Mouse (Mus musculus) hindbrain, postnatal 0 days (tissue): Measurements from ENCODE around the gene Abca6. TPM values are rescaled to one million over a fixed set of nuclear protein-coding genes. Genes with fewer than 3 reads are reported as not detected.

ENCODE experiments used
- ATAC-seq: fragments of 200-750 bp; cut with Nextera tagmentation; 2 replicates; pipeline ENCODE4 v1.8.0; 2017; ENCODE audit warnings: mild to moderate bottlenecking, moderate TSS enrichment, moderate library complexity
- DNase-seq: peaks from one replicate; pipeline ENCODE4 v3.0.0-alpha.2; 2015; ENCODE audit warnings: low spot score
- H3K27ac ChIP-seq: fragments of 300-500 bp; sonication (generic); 2 replicates; pipeline ENCODE4 v1.5.1; 2014; ENCODE audit warnings: mild to moderate bottlenecking
- H3K27me3 ChIP-seq: fragments of 300-500 bp; sonication (generic); 2 replicates; pipeline ENCODE4 v1.6.1; 2014; ENCODE audit warnings: low read length, mixed read lengths; ENCODE audit not compliant: insufficient read depth
- H3K36me3 ChIP-seq: fragments of 300-500 bp; sonication (generic); 2 replicates; pipeline ENCODE4 v1.6.1; 2014; ENCODE audit warnings: low read length, mixed read lengths; ENCODE audit not compliant: insufficient read depth
- H3K4me1 ChIP-seq: fragments of 300-500 bp; sonication (generic); 2 replicates; pipeline ENCODE4 v1.6.1; 2014; ENCODE audit warnings: antibody characterized with exemption, low read length, mixed read lengths; ENCODE audit not compliant: insufficient read depth
- H3K4me2 ChIP-seq: fragments of 300-500 bp; sonication (generic); 2 replicates; pipeline ENCODE4 v1.6.1; 2014; ENCODE audit warnings: low read depth, mild to moderate bottlenecking, low read length, moderate library complexity, mixed read lengths
- H3K4me3 ChIP-seq: fragments of 300-500 bp; sonication (generic); 2 replicates; pipeline ENCODE4 v1.5.1; 2014; ENCODE audit warnings: low read length
- H3K9ac ChIP-seq: fragments of 300-500 bp; sonication (generic); replicated peaks from 2 replicates; pipeline ENCODE4 v1.6.1; 2014; ENCODE audit warnings: mild to moderate bottlenecking, low read length, moderate library complexity, mixed read lengths
- H3K9me3 ChIP-seq: fragments of 300-500 bp; sonication (generic); 2 replicates; pipeline ENCODE4 v1.6.1; 2016; ENCODE audit warnings: low read length, mixed read lengths
- CTCF ChIP-seq: IDR thresholded peaks from 2 replicates; pipeline ENCODE4 v1.5.1; 2016; ENCODE audit warnings: antibody characterized with exemption, control low read depth, low read depth
- WGBS: fragments of 180-500 bp; shearing (Covaris S2); extraction: QIAGEN DNeasy Blood & Tissue Kit; methylation state at CpG from one replicate; pipeline ENCODE4 v1.1.7; 2014; 5-methylcytosine and 5-hydroxymethylcytosine counted together
- polyA plus RNA-seq: library from polyadenylated mRNA; unstranded; fragments of >200 nt; fragmentation: Nextera tagmentation; extraction: Ambion mirVana; gene quantifications from 2 replicates; pipeline ENCODE4 v1.2.1, GENCODE M21; 2015
- total RNA-seq: library from RNA; depleted of rRNA; stranded (reverse); fragments of >200 nt; gene quantifications from 2 replicates; pipeline ENCODE4 v1.2.3, GENCODE M21; 2014

The Abca6 gene
- total and polyA plus RNA-seq, 2 experiments from 2014 or later = 0.63 to 0.75 TPM

GRCm38 (mm10) chr11:110284185-110284787 lies 32.7 kb upstream of the Abca6 start:
- H3K4me3 ChIP-seq = no peak overlapping the region
- no peaks in the 10 kb centered on the region for H3K27me3 ChIP-seq
- no peak overlapping the region for H3K4me2 ChIP-seq
- no peak overlapping the region for H3K9ac ChIP-seq
- no peaks in the 10 kb centered on the region for H3K9me3 ChIP-seq
- WGBS = 82% methylated on average over 9 of the region's 9 CpGs
- DNase-seq = no peak
- H3K27ac ChIP-seq = no peak overlapping the region
- no peaks in the 10 kb centered on the region for H3K36me3 ChIP-seq
- no peak for TF ChIP-seq CTCF
- no peaks in the 10 kb centered on the region for H3K4me1 ChIP-seq
- ATAC-seq = no peak

GRCm38 (mm10) chr11:110274794-110275193 lies 23.2 kb upstream of the Abca6 start:
- H3K4me1 ChIP-seq = no peaks in the 10 kb centered on the region
- peaks cover 3% of the 10 kb centered on the region; the same call in 1 of the 2 replicates for H3K36me3 ChIP-seq
- H3K27me3 ChIP-seq = no peaks in the 10 kb centered on the region
- ATAC-seq (no peak), DNase-seq (no peak)
- no peak overlapping the region for H3K4me2 ChIP-seq
- no peak for TF ChIP-seq CTCF
- WGBS = 75% methylated on average over 3 of the region's 3 CpGs
- H3K9me3 ChIP-seq = no peaks in the 10 kb centered on the region
- H3K27ac ChIP-seq = no peak overlapping the region
- no peak overlapping the region for H3K9ac ChIP-seq
- H3K4me3 ChIP-seq = no peak overlapping the region

GRCm38 (mm10) chr11:110271745-110272144 lies 20.2 kb upstream of the Abca6 start:
- TF ChIP-seq CTCF = peak; percentile 88
- no peaks in the 10 kb centered on the region for H3K9me3 ChIP-seq
- no peak overlapping the region for H3K4me3 ChIP-seq
- peak; percentile 69 for ATAC-seq
- DNase-seq = peak; percentile 92
- H3K9ac ChIP-seq = no peak overlapping the region
- no peaks in the 10 kb centered on the region for H3K4me1 ChIP-seq
- peaks cover 3% of the 10 kb centered on the region; the same call in 1 of the 2 replicates for H3K36me3 ChIP-seq
- no peak overlapping the region for H3K4me2 ChIP-seq
- 2% methylated on average over 5 of the region's 5 CpGs for WGBS
- no peaks in the 10 kb centered on the region for H3K27me3 ChIP-seq
- H3K27ac ChIP-seq = no peak overlapping the region

GRCm38 (mm10) chr11:110268244-110268844 lies 16.8 kb upstream of the Abca6 start:
- Histone ChIP-seq H3K36me3 (0 out of 2 replicates have a peak, but pooled peaks cover 3% of the 10 kb centered on the region), H3K4me3 (no peak overlapping the region), H3K4me2 (no peak overlapping the region), H3K27ac (no peak overlapping the region), H3K9ac (no peak overlapping the region), H3K27me3 (no peaks in the 10 kb centered on the region), H3K4me1 (no peaks in the 10 kb centered on the region), H3K9me3 (no peaks in the 10 kb centered on the region)
- WGBS = 45% methylated on average over 8 of the region's 8 CpGs
- TF ChIP-seq CTCF = peak; percentile 98
- peak; percentile 59 for ATAC-seq
- DNase-seq = peak; percentile 92

GRCm38 (mm10) chr11:110267232-110267631 lies 15.7 kb upstream of the Abca6 start:
- Histone ChIP-seq H3K36me3 (no peaks in the 10 kb centered on the region), H3K4me2 (no peak overlapping the region), H3K9me3 (no peaks in the 10 kb centered on the region), H3K4me3 (no peak overlapping the region), H3K27ac (no peak overlapping the region), H3K27me3 (no peaks in the 10 kb centered on the region), H3K4me1 (no peaks in the 10 kb centered on the region), H3K9ac (no peak overlapping the region)
- no peak for DNase-seq
- 97% methylated on average over 6 of the region's 6 CpGs for WGBS
- no peak for ATAC-seq
- TF ChIP-seq CTCF = no peak

GRCm38 (mm10) chr11:110266757-110267156 lies 15.2 kb upstream of the Abca6 start:
- Histone ChIP-seq H3K9me3 (no peaks in the 10 kb centered on the region), H3K4me3 (no peak overlapping the region), H3K27ac (no peak overlapping the region), H3K36me3 (no peaks in the 10 kb centered on the region), H3K4me1 (no peaks in the 10 kb centered on the region), H3K9ac (no peak overlapping the region), H3K4me2 (no peak overlapping the region), H3K27me3 (no peaks in the 10 kb centered on the region)
- no peak for TF ChIP-seq CTCF
- 67% methylated on average over 11 of the region's 11 CpGs for WGBS
- no peak for ATAC-seq
- peak; percentile 21 for DNase-seq

- DNase-seq (no peak), ATAC-seq (no peak)
- no peak for TF ChIP-seq CTCF
- Histone ChIP-seq H3K9me3 (0 out of 2 replicates have a peak, but pooled peaks cover 3% of the 10 kb centered on the region), H3K4me2 (no peak overlapping the region), H3K27ac (no peak overlapping the region), H3K27me3 (no peaks in the 10 kb centered on the region), H3K4me3 (no peak overlapping the region), H3K36me3 (no peaks in the 10 kb centered on the region), H3K4me1 (no peaks in the 10 kb centered on the region), H3K9ac (no peak overlapping the region)
- WGBS = 77% methylated on average over 3 of the region's 3 CpGs
Measured at GRCm38 (mm10) chr11:110261867-110262266, 10.3 kb upstream of the Abca6 start.
